19 mouse cellular contexts compared by ENCODE assay signal in the genomic region with DNA sequence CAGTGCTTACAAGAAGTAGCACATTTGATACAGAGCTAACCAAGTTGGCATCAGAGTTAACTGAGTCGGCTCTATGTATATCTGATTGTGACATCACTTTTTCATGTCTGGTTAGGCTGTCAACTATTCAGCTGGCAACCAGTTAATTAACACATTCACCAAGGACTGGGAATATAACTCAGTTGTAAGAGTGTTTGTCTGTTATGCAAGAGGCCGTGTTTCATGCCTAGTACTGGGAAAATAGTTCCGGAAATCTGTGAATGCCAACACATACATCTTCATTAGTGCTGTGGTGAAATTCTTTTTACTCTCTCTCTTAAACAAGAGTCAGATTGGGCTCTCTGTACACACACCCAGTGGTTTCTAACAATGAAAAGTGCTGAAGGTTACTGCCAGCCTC.
DNase-seq lines count a peak whose midpoint lies in the region; ATAC-seq lines count a peak whose summit lies in the region.
"Had no signal": no experiment of that assay in that cellular context is flagged by ENCODE, and none has a peak within 500 bp of the region (broad histone marks: within the 10 kb centered on the region; RNA-seq: fewer than 3 reads in every experiment).

No protein-coding gene starts in this region.

- H3K9me3 ChIP-seq in hindbrain, embryonic 13.5 days: no peaks in the 10 kb centered on the region
- H3K9me3 ChIP-seq in midbrain, embryonic 13.5 days: no peaks in the 10 kb centered on the region
- H3K9me3 ChIP-seq: G1E had no signal

- DNase-seq in fat pad, adult 2 months (ENCODE audit: extremely low read depth, low read depth, low spot score): peak; percentile 51
- peak; percentile 61 for DNase-seq in gonadal fat pad, adult 2 months (ENCODE audit: low read depth)
- DNase-seq: adrenal gland, adult 2 months; adrenal gland, adult 8-10 months; adrenal gland, postnatal 10 days; adrenal gland, postnatal 14 days; adrenal gland, postnatal 25 days; adrenal gland, postnatal 36 days; B cell, adult 2 months; cerebellum, adult 11 months; cerebellum, adult 11-12 months; cerebellum, adult 18-20 months had no signal

- H3K4me2 ChIP-seq in hindbrain, embryonic 13.5 days: no peak overlapping the region
- no peak overlapping the region for H3K4me2 ChIP-seq in midbrain, embryonic 13.5 days (replicated peaks)

- no peaks in the 10 kb centered on the region for H3K36me3 ChIP-seq in hindbrain, embryonic 13.5 days
- H3K36me3 ChIP-seq in midbrain, embryonic 13.5 days: no peaks in the 10 kb centered on the region
- H3K36me3 ChIP-seq: G1E had no signal

- H3K4me1 ChIP-seq in hindbrain, embryonic 13.5 days (replicated peaks): no peaks in the 10 kb centered on the region; the same call in 1 of the 2 replicates
- H3K4me1 ChIP-seq in midbrain, embryonic 13.5 days (replicated peaks): 0 out of 2 replicates have a peak, but pooled peaks cover 5% of the 10 kb centered on the region

- H3K4me3 ChIP-seq in hindbrain, embryonic 13.5 days: no peak overlapping the region
- no peak overlapping the region for H3K4me3 ChIP-seq in midbrain, embryonic 13.5 days (replicated peaks)

- WGBS in hindbrain, embryonic 13.5 days: 77% methylated on average over 3 of the region's 3 CpGs
- 88% methylated on average over 3 of the region's 3 CpGs for WGBS in midbrain, embryonic 13.5 days

- no peak overlapping the region for H3K27ac ChIP-seq in hindbrain, embryonic 13.5 days
- no peak overlapping the region for H3K27ac ChIP-seq in midbrain, embryonic 13.5 days

- no peak overlapping the region for H3K9ac ChIP-seq in hindbrain, embryonic 13.5 days
- no peak overlapping the region for H3K9ac ChIP-seq in midbrain, embryonic 13.5 days (replicated peaks)

- no peaks in the 10 kb centered on the region for H3K27me3 ChIP-seq in hindbrain, embryonic 13.5 days
- no peaks in the 10 kb centered on the region for H3K27me3 ChIP-seq in midbrain, embryonic 13.5 days
- H3K27me3 ChIP-seq: CH12.LX had no signal

- ATAC-seq in hindbrain, embryonic 13.5 days (ENCODE audit: low FRiP score): no peak
- ATAC-seq in midbrain, embryonic 13.5 days: no peak
- ATAC-seq: activated CD4-positive, CD25-positive, alpha-beta regulatory T cell, adult 4 months; CD4-positive, CD25-positive, alpha-beta regulatory T cell, adult 4 months; Patski had no signal
